In the genomic region with DNA sequence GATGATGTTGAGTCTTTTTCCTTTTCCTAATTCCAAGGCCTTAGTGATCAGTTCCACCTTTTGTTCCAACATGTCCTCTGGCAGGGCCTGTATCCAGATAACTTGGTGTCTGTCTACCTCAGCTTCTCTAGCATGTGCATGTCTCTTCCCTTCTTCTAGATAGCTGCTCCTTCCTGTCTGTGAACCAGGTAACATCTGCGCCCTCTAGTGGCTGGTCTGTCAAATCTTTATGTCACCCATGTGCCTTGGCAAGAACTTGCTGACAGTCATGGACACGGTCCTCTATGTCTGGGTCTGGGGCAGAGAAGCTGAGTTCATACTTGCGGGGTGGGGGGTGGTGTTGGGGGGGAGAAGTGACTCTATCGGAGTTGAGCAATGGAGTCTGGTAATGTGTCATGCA, we compare ENCODE assay signal across 9 mouse cellular contexts. TPM values are rescaled to one million over a fixed set of nuclear protein-coding genes. Genes with fewer than 3 reads are reported as not detected.
DNase-seq lines count a peak whose midpoint lies in the region; ATAC-seq and TF ChIP-seq lines count a peak whose summit lies in the region.
"Had no signal": no experiment of that assay in that cellular context is flagged by ENCODE, and none has a peak within 500 bp of the region (broad histone marks: within the 10 kb centered on the region; RNA-seq: fewer than 3 reads in every experiment).

No protein-coding gene starts in this region.

- H3K4me1 ChIP-seq in kidney, embryonic 16.5 days (ENCODE audit: insufficient read depth, low read length), result no peaks in the 10 kb centered on the region
- no peaks in the 10 kb centered on the region for H3K4me1 ChIP-seq in hindbrain, postnatal 0 days (ENCODE audit: insufficient read depth, low read length)
- H3K4me1 ChIP-seq in thymus, adult 2 months (replicated peaks; ENCODE audit: control insufficient read depth, insufficient read depth, low read length), result peaks cover 4% of the 10 kb centered on the region
- H3K4me1 ChIP-seq: neural tube, embryonic 13.5 days had no signal

- TF ChIP-seq POLR2A in thymus, adult 2 months (IDR thresholded peaks at IDR 0.05; ENCODE audit: control insufficient read depth, extremely low read depth, insufficient read depth, low read length, poor library complexity), result no peak

- intact Hi-C loops in left cerebral cortex, postnatal 25 days (cut with DNase I), result no loop called here

- no peaks in the 10 kb centered on the region for H3K36me3 ChIP-seq in kidney, embryonic 16.5 days (ENCODE audit: insufficient read depth, low read length)
- no peaks in the 10 kb centered on the region for H3K36me3 ChIP-seq in hindbrain, postnatal 0 days (ENCODE audit: insufficient read depth, low read length)
- H3K36me3 ChIP-seq in thymus, adult 2 months (ENCODE audit: control insufficient read depth, insufficient read depth, low read length), result no peaks in the 10 kb centered on the region
- H3K36me3 ChIP-seq: neural tube, embryonic 13.5 days had no signal

- no peak overlapping the region for H3K27ac ChIP-seq in kidney, embryonic 16.5 days (ENCODE audit: low read length)
- H3K27ac ChIP-seq in hindbrain, postnatal 0 days, result no peak overlapping the region
- no peak overlapping the region for H3K27ac ChIP-seq in thymus, adult 2 months (ENCODE audit: control insufficient read depth, insufficient read depth, low read length)
- H3K27ac ChIP-seq: neural tube, embryonic 13.5 days had no signal

- H3K9me3 ChIP-seq in kidney, embryonic 16.5 days (ENCODE audit: low read length), result 0 out of 2 replicates have a peak, but pooled peaks cover 2% of the 10 kb centered on the region
- H3K9me3 ChIP-seq in hindbrain, postnatal 0 days (ENCODE audit: low read length), result no peaks in the 10 kb centered on the region
- H3K9me3 ChIP-seq: neural tube, embryonic 13.5 days had no signal

- TF ChIP-seq CTCF in hindbrain, postnatal 0 days (IDR thresholded peaks at IDR 0.05; ENCODE audit: low read depth), result peak; percentile 67
- TF ChIP-seq CTCF in thymus, adult 2 months (IDR thresholded peaks at IDR 0.05; ENCODE audit: borderline replicate concordance, control insufficient read depth, extremely low read depth, insufficient read depth, low read length, poor library complexity), result peak; percentile 29; the same call in 1 of the 2 replicates

- no peak for ATAC-seq in kidney, embryonic 16.5 days (ENCODE audit: low FRiP score, low TSS enrichment)
- 0 out of 2 replicates have a peak, but pooled peaks have one; percentile 36 for ATAC-seq in common myeloid progenitor, adult 5-6 weeks (replicated peaks; ENCODE audit: low read depth, poor library complexity, severe bottlenecking)
- no peak for ATAC-seq in hindbrain, postnatal 0 days

- peak; percentile 26 for DNase-seq in kidney, adult 11 months
- DNase-seq in adipocyte (ENCODE audit: low spot score), result peak; percentile 86
- peak; percentile 53 for DNase-seq in hindbrain, postnatal 0 days (ENCODE audit: low spot score)
- peak; percentile 45 to 62 for DNase-seq in left cerebral cortex, postnatal 25 days (ENCODE audit: low spot score in 2 of 2)
- peak; percentile 5 for DNase-seq in ovary, postnatal 10 days (ENCODE audit: low spot score)
- peak; percentile 69 for DNase-seq in thymus, adult 2 months

- H3K9ac ChIP-seq in kidney, embryonic 16.5 days (replicated peaks; ENCODE audit: low read length), result no peak overlapping the region
- no peak overlapping the region for H3K9ac ChIP-seq in hindbrain, postnatal 0 days (replicated peaks; ENCODE audit: low read length)
- H3K9ac ChIP-seq: neural tube, embryonic 13.5 days had no signal

- H3K27me3 ChIP-seq in kidney, embryonic 16.5 days (ENCODE audit: insufficient read depth, low read length), result no peaks in the 10 kb centered on the region
- no peaks in the 10 kb centered on the region for H3K27me3 ChIP-seq in hindbrain, postnatal 0 days (ENCODE audit: insufficient read depth, low read length)
- no peaks in the 10 kb centered on the region for H3K27me3 ChIP-seq in thymus, adult 2 months (ENCODE audit: control insufficient read depth, insufficient read depth, low read length)
- H3K27me3 ChIP-seq: neural tube, embryonic 13.5 days had no signal

- WGBS in kidney, embryonic 16.5 days, result 53% methylated on average over 4 of the region's 4 CpGs
- 41% methylated on average over 4 of the region's 4 CpGs for WGBS in hindbrain, postnatal 0 days
- 71% methylated on average over 4 of the region's 4 CpGs for WGBS in thymus, adult 2 months

- no peak overlapping the region for H3K4me3 ChIP-seq in kidney, embryonic 16.5 days (ENCODE audit: low read length)
- H3K4me3 ChIP-seq in hindbrain, postnatal 0 days (ENCODE audit: low read length), result no peak overlapping the region
- no peak overlapping the region for H3K4me3 ChIP-seq in thymus, adult 2 months (ENCODE audit: control insufficient read depth, insufficient read depth, low read length)
- H3K4me3 ChIP-seq: neural tube, embryonic 13.5 days had no signal

- no peak overlapping the region for H3K4me2 ChIP-seq in kidney, embryonic 16.5 days (replicated peaks; ENCODE audit: low read depth, low read length)
- H3K4me2 ChIP-seq in hindbrain, postnatal 0 days (ENCODE audit: low read depth, low read length), result no peak overlapping the region
- H3K4me2 ChIP-seq: neural tube, embryonic 13.5 days had no signal

RNA-seq across cellular contexts. Expression of a gene that starts 52.2 kb away (rescaled TPM):
- polyA plus RNA-seq in kidney, embryonic 16.5 days (2015; fragmentation: Nextera tagmentation; extraction: Ambion mirVana), result 11.5 and 11.8 TPM in 2 replicates
- 14.2 and 17.8 TPM in 2 replicates for total RNA-seq in common myeloid progenitor, adult 5-6 weeks (2017)
- total RNA-seq in hindbrain, postnatal 0 days (2014; rRNA removed), result 2.6 and 3.1 TPM in 2 replicates
- polyA plus RNA-seq in hindbrain, postnatal 0 days (2015; fragmentation: Nextera tagmentation; extraction: Ambion mirVana), result 5.6 and 9.2 TPM in 2 replicates
- total RNA-seq in left cerebral cortex, postnatal 25 days (2021), result 10 to 100 TPM; 13.7 to 16.4 TPM
- 2.1 and 3.0 TPM in 2 replicates for polyA plus RNA-seq in thymus, adult 2 months (2012; rRNA removed)

Comparison
In these comparisons a context has a peak if more than half of its experiments do, and no peak if none do; other contexts are left out.
1. DNase-seq: peak in every context shown above with its lines; median percentile 86 in adipocyte; 69 in thymus, adult 2 months; 54 in left cerebral cortex, postnatal 25 days; 53 in hindbrain, postnatal 0 days; 26 in kidney, adult 11 months; 5 in ovary, postnatal 10 days.